13 mouse cellular contexts compared by ENCODE assay signal in the genomic region with DNA sequence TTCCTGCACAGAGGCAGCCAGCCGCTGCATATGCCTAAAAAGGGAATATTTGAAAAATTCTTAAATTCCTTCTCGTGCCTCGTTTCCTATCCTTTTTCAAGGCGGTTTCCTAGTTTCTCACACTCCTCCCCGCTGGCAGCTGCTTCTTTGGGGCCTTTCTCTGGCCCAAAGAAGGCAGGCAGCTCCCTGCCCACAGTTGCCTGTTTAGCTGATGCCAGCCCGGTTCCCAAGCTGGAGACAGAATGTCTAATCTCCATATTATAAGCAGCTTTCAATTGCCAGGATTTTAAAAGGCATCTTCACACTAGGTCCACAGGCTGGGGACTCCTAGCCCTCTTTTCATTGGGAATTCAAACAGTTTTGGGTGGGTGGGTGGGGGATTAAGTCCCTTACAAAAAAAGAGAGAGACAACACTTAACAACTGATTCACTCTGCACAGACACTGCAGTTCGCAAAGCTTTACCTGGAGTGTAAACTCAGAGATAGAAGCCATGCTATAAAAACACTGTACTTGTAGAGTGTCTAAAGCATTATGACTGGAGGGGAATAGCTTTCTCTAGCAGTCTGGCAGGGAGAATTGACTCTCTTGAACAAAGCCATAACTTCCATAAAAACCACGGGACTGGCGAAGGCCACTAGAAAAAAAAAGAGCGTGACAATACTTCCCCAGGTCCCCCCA.
A peak's percentile ranks its signal among the peaks of the same experiment; 100 is the strongest.
DNase-seq lines count a peak whose midpoint lies in the region; ATAC-seq and TF ChIP-seq lines count a peak whose summit lies in the region.
"Had no signal": no experiment of that assay in that cellular context is flagged by ENCODE, and none has a peak within 500 bp of the region (broad histone marks: within the 10 kb centered on the region; RNA-seq: fewer than 3 reads in every experiment).

No protein-coding gene starts in this region.

- H3K4me3 ChIP-seq in layer of hippocampus, adult 2 months: no peak overlapping the region; the same call in 1 of the 2 replicates
- H3K4me3 ChIP-seq in embryonic fibroblast, embryonic 13.5 days (ENCODE audit: insufficient read depth, low read length): no peak overlapping the region
- H3K4me3 ChIP-seq in limb, embryonic 13.5 days: no peak overlapping the region
- H3K4me3 ChIP-seq: heart, embryonic 13.5 days had no signal

- no peak for ATAC-seq in limb, embryonic 13.5 days (ENCODE audit: low FRiP score, low read depth)
- ATAC-seq: lung, postnatal 0 days had no signal

- no peak for TF ChIP-seq POLR2A in embryonic fibroblast, embryonic 13.5 days (IDR thresholded peaks at IDR 0.05; ENCODE audit: low read depth, low read length)

- no peaks in the 10 kb centered on the region for H3K36me3 ChIP-seq in limb, embryonic 13.5 days
- H3K36me3 ChIP-seq: heart, embryonic 13.5 days had no signal

- peak; percentile 25 to 36 for DNase-seq in layer of hippocampus, adult 2 months (ENCODE audit: low spot score in 2 of 2)
- no peak for DNase-seq in layer of hippocampus, adult 9-10 months (ENCODE audit: low spot score)
- DNase-seq in right cerebral cortex, postnatal 14 days: peak; percentile 54
- no peak for DNase-seq in heart, adult 8-10 months (ENCODE audit: low spot score)
- no peak for DNase-seq in cerebellum, adult 11-12 months
- DNase-seq in embryo, embryonic 11 days: no peak
- DNase-seq: adrenal gland, postnatal 36 days; cerebellum, adult 9-11 months; kidney, adult 8-10 months had no signal

- H3K4me1 ChIP-seq in embryonic fibroblast, embryonic 13.5 days (ENCODE audit: control insufficient read depth, insufficient read depth, low read length): no peaks in the 10 kb centered on the region
- peaks cover 21% of the 10 kb centered on the region for H3K4me1 ChIP-seq in limb, embryonic 13.5 days

- H3K9ac ChIP-seq in limb, embryonic 13.5 days: no peak overlapping the region
- H3K9ac ChIP-seq: heart, embryonic 13.5 days had no signal

- peak overlapping the region; percentile 68 for H3K27ac ChIP-seq in layer of hippocampus, adult 2 months
- peak overlapping the region; percentile 63; the same call in 1 of the 2 replicates for H3K27ac ChIP-seq in embryonic fibroblast, embryonic 13.5 days (ENCODE audit: insufficient read depth, low read length)
- H3K27ac ChIP-seq in limb, embryonic 13.5 days: peak overlapping the region; percentile 22; the same call in 1 of the 2 replicates
- H3K27ac ChIP-seq: heart, embryonic 13.5 days had no signal

- TF ChIP-seq CTCF in layer of hippocampus, adult 2 months (conservative IDR thresholded peaks at IDR 0.05): no peak
- TF ChIP-seq CTCF in embryonic fibroblast, embryonic 13.5 days (IDR thresholded peaks at IDR 0.05; ENCODE audit: borderline replicate concordance, insufficient read depth, low read length): no peak

- H3K27me3 ChIP-seq in limb, embryonic 13.5 days: no peaks in the 10 kb centered on the region
- H3K27me3 ChIP-seq: heart, embryonic 13.5 days had no signal

- H3K4me2 ChIP-seq in limb, embryonic 13.5 days (replicated peaks): no peak overlapping the region
- H3K4me2 ChIP-seq: heart, embryonic 13.5 days had no signal

- 54% methylated on average over 10 of the region's 10 CpGs for WGBS in limb, embryonic 13.5 days

- H3K9me3 ChIP-seq in limb, embryonic 13.5 days: no peaks in the 10 kb centered on the region
- H3K9me3 ChIP-seq: heart, embryonic 13.5 days had no signal

Comparison
In these comparisons a context has a peak if more than half of its experiments do, and no peak if none do; other contexts are left out.
1. DNase-seq: peak in layer of hippocampus, adult 2 months (2 of 2) and right cerebral cortex, postnatal 14 days (single experiment); none in layer of hippocampus, adult 9-10 months (single experiment), heart, adult 8-10 months (single experiment), cerebellum, adult 11-12 months (single experiment) and embryo, embryonic 11 days (single experiment).
2. Peak in every context shown above with its lines, with median percentiles within 50 percentile points of each other: H3K27ac ChIP-seq.